Mouse (Mus musculus): ENCODE measurements around the gene Nutf2. TPM values are rescaled to one million over a fixed set of nuclear protein-coding genes. Genes with fewer than 3 reads are reported as not detected.
A peak's percentile ranks its signal among the peaks of the same experiment; 100 is the strongest.
"Not testable (repeated sequence)": the region's sequence is repeated elsewhere in the genome, so short reads cannot be mapped to it uniquely, and the experiment has no call there.

The Nutf2 gene
- polyA plus RNA-seq, 1 experiment from 2014 or later, result 223 TPM

DNA sequence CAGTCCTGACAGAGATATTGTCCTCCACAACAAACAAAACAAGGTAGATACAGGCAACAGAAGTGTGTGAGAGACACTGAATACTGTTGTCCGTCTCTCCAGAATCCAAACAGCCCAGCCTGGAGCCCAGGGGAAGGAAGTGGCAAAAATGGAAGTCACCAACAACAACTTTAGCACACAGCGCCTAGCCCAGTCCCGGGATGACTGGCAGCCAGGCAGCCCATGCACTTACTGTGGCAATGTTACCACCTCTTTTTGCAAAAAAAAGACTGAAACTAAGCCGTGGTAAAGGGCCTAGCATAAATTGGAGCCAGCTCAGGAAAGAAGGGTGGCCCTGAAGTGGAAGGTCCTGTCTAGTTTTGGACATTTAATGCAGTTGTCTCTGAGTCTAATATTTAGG, 34.0 kb upstream of the Nutf2 start:
- H3K4me2 ChIP-seq (ENCODE audit: low read depth, low read length), result peak overlapping the region; percentile 80
- ATAC-seq (ENCODE audit: low read depth) (no peak), DNase-seq (ENCODE audit: low spot score) (no peak)
- H3K36me3 ChIP-seq (ENCODE audit: control insufficient read depth, insufficient read depth, low read length), result peaks cover 36% of the 10 kb centered on the region
- H3K9me3 ChIP-seq (ENCODE audit: control insufficient read depth, low read length), result no peaks in the 10 kb centered on the region
- H3K9ac ChIP-seq (ENCODE audit: low read depth, low read length), result peak overlapping the region; percentile 85
- H3K4me3 ChIP-seq (ENCODE audit: low read depth, low read length), result peak overlapping the region; percentile 83
- no peaks in the 10 kb centered on the region for H3K27me3 ChIP-seq (replicated peaks; ENCODE audit: control insufficient read depth, insufficient read depth, low read length)
- H3K27ac ChIP-seq (replicated peaks; ENCODE audit: low read depth, low read length), result peak overlapping the region; percentile 35; the same call in 1 of the 2 replicates
- H3K4me1 ChIP-seq (ENCODE audit: control insufficient read depth, insufficient read depth, low read length), result peaks cover 10% of the 10 kb centered on the region; the same call in 1 of the 2 replicates
- WGBS, result 10% methylated on average over 4 of the region's 4 CpGs

DNA sequence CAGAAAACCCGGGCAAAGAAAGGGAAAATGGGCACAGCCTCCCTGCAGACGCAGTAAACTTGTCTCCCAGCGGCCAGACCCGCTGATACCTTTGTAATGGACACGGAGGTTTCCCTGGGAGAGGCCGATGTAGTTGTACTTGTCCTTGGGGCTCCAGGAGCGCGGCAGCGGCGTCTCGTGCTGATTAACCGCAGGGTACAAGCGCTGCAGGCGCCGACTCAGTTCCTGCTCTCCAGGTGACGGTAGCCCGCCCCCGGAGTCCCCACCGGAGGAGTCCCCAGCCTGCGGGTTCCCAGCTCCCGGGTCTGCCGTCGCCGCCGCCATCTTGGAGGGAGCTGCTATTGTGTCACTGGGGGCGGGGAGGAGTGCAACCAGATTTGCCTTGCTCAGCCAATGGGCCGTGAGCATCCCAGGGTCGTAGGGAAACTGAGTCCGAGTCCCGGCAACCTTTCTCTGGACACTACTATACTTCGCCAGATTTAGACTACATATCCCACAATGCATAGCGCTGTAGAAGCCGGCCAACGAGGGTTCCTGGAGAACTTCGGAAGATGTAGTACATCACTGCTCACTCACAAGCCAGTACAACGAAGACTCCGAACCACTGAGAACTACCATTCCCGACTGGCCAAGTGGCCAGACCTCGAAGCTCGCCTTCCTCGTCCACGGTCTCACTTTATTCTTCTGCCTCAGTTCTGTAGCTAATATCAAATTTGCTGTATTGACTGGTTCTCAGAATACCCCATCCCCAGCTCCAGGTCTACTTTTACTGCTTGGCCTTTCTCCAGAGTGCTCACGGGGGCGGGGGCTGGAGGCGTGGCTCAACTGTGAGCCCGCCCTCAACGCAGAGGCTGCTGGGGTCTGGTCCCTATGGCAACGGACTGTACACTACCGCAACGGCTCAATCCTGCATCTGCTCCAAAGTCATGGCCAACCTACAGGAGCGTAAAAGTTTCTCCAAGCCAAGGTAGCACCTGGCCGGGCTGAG, 33.2 kb upstream of the Nutf2 start, which contains the start of the genes Ranbp10 and Tsnaxip1:
Ranbp10 (minus strand) TSS at position 490 of the 988 bp plus-strand sequence.
Tsnaxip1 (plus strand) TSS at position 871 of the 988 bp plus-strand sequence.
- Histone ChIP-seq H3K9ac (ENCODE audit: low read depth, low read length) (peak within 1 kb of the TSS; percentile 85), H3K27me3 (replicated peaks; ENCODE audit: control insufficient read depth, insufficient read depth, low read length) (no peaks in the 10 kb centered on the region), H3K4me2 (ENCODE audit: low read depth, low read length) (peak within 1 kb of the TSS; percentile 80), H3K36me3 (ENCODE audit: control insufficient read depth, insufficient read depth, low read length) (peaks cover 28% of the 10 kb centered on the region), H3K9me3 (ENCODE audit: control insufficient read depth, low read length) (no peaks in the 10 kb centered on the region), H3K4me1 (ENCODE audit: control insufficient read depth, insufficient read depth, low read length) (peaks cover 10% of the 10 kb centered on the region; the same call in 1 of the 2 replicates), H3K27ac (replicated peaks; ENCODE audit: low read depth, low read length) (peak within 1 kb of the TSS; percentile 65), H3K4me3 (ENCODE audit: low read depth, low read length) (peak within 1 kb of the TSS; percentile 83)
- peak; percentile 100 for DNase-seq (ENCODE audit: low spot score)
- WGBS, result under 1% methylated on average over 39 of the region's 52 CpGs
- ATAC-seq (ENCODE audit: low read depth), result peak; percentile 99

DNA sequence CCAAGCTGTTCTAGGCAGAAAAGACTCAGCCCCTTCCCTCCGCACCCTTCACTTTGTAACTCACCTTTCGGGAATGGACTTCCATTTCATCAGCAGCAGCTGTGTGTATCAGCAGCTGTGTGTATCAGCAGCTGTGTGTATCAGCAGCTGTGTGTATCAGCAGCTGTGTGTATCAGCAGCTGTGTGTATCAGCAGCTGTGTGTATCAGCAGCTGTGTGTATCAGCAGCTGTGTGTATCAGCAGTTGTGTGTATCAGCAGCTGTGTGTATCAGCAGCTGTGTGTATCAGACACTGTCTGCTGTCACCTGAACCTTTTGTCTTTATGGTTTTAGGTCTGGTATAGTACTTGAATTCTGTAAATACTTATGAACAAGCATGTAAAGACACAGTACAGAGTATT, 26.6 kb upstream of the Nutf2 start:
- not testable (repeated sequence) for H3K27ac ChIP-seq (replicated peaks; ENCODE audit: low read depth, low read length); DNase-seq (ENCODE audit: low spot score); ATAC-seq (ENCODE audit: low read depth); H3K4me1 ChIP-seq (ENCODE audit: control insufficient read depth, insufficient read depth, low read length); H3K27me3 ChIP-seq (replicated peaks; ENCODE audit: control insufficient read depth, insufficient read depth, low read length); H3K9ac ChIP-seq (ENCODE audit: low read depth, low read length); H3K4me3 ChIP-seq (ENCODE audit: low read depth, low read length); H3K4me2 ChIP-seq (ENCODE audit: low read depth, low read length); H3K36me3 ChIP-seq (ENCODE audit: control insufficient read depth, insufficient read depth, low read length); H3K9me3 ChIP-seq (ENCODE audit: control insufficient read depth, low read length)
- 80% methylated on average over 2 of the region's 2 CpGs for WGBS

DNA sequence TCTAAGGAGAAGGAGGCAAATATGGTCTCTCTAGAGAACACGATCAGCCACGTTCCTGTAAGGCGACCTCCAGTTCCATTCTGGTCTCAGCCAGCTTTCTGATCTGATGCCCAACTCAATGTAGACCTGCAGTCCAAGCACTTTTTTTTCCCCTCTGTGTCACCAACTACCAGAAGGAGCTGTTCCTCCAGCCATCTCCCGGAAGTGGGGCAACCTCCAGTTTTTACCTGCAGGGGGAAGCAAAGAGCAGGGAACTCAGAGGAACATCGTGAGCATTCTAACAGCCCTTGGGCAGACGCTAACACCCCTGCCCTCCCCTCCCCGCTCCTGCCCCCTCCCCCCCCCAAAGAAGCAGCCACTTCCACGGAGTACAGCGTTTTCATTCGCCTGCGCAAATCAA, 25.1 kb upstream of the Nutf2 start:
- Histone ChIP-seq H3K4me1 (ENCODE audit: control insufficient read depth, insufficient read depth, low read length) (no peaks in the 10 kb centered on the region), H3K27ac (replicated peaks; ENCODE audit: low read depth, low read length) (no peak overlapping the region), H3K4me3 (ENCODE audit: low read depth, low read length) (no peak overlapping the region), H3K9me3 (ENCODE audit: control insufficient read depth, low read length) (no peaks in the 10 kb centered on the region), H3K36me3 (ENCODE audit: control insufficient read depth, insufficient read depth, low read length) (no peaks in the 10 kb centered on the region), H3K27me3 (replicated peaks; ENCODE audit: control insufficient read depth, insufficient read depth, low read length) (no peaks in the 10 kb centered on the region), H3K9ac (ENCODE audit: low read depth, low read length) (no peak overlapping the region), H3K4me2 (ENCODE audit: low read depth, low read length) (no peak overlapping the region)
- 24% methylated on average over 11 of the region's 11 CpGs for whole genome bisulfite sequencing
- ATAC-seq (ENCODE audit: low read depth) (no peak), DNase-seq (ENCODE audit: low spot score) (no peak)

GRCm38 (mm10) chr8:105836991-105837390, 23.4 kb upstream of the Nutf2 start:
- Histone ChIP-seq H3K9me3 (ENCODE audit: control insufficient read depth, low read length) (no peaks in the 10 kb centered on the region), H3K4me3 (ENCODE audit: low read depth, low read length) (no peak overlapping the region), H3K4me1 (ENCODE audit: control insufficient read depth, insufficient read depth, low read length) (no peaks in the 10 kb centered on the region), H3K27me3 (replicated peaks; ENCODE audit: control insufficient read depth, insufficient read depth, low read length) (no peaks in the 10 kb centered on the region), H3K9ac (ENCODE audit: low read depth, low read length) (no peak overlapping the region), H3K27ac (replicated peaks; ENCODE audit: low read depth, low read length) (no peak overlapping the region), H3K4me2 (ENCODE audit: low read depth, low read length) (no peak overlapping the region), H3K36me3 (ENCODE audit: control insufficient read depth, insufficient read depth, low read length) (0 out of 2 replicates have a peak, but pooled peaks cover 6% of the 10 kb centered on the region)
- ATAC-seq (ENCODE audit: low read depth) (no peak), DNase-seq (ENCODE audit: low spot score) (no peak)
- WGBS, result 86% methylated on average over 6 of the region's 6 CpGs

DNA sequence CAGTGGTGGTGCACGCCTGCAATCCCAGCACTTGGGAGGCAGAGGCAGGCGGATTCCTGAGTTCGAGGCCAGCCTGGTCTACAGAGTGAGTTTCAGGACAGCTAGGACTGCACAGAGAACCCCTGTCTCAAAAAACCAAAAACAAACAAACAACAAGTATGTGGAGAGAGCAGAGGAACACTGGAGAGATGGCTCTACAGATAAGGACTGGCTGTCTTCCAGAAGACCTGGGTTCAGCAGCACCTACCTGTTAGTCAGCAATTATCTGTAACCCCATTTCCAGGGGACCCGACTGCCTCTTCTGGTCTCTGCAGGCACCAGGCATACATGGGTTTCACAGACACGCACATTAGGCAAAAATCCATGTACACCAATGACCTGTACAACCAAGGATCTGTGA, 21.2 kb upstream of the Nutf2 start:
- ATAC-seq (ENCODE audit: low read depth) (no peak), DNase-seq (ENCODE audit: low spot score) (no peak)
- Histone ChIP-seq H3K27ac (replicated peaks; ENCODE audit: low read depth, low read length) (no peak overlapping the region), H3K4me2 (ENCODE audit: low read depth, low read length) (no peak overlapping the region), H3K36me3 (ENCODE audit: control insufficient read depth, insufficient read depth, low read length) (peaks cover 14% of the 10 kb centered on the region), H3K4me3 (ENCODE audit: low read depth, low read length) (no peak overlapping the region), H3K9me3 (ENCODE audit: control insufficient read depth, low read length) (no peaks in the 10 kb centered on the region), H3K9ac (ENCODE audit: low read depth, low read length) (no peak overlapping the region), H3K4me1 (ENCODE audit: control insufficient read depth, insufficient read depth, low read length) (no peaks in the 10 kb centered on the region), H3K27me3 (replicated peaks; ENCODE audit: control insufficient read depth, insufficient read depth, low read length) (no peaks in the 10 kb centered on the region)
- WGBS, result 91% methylated on average over 5 of the region's 5 CpGs

GRCm38 (mm10) chr8:105846678-105847077, 13.7 kb upstream of the Nutf2 start:
- 90% methylated on average over 10 of the region's 11 CpGs for WGBS
- H3K4me3 ChIP-seq (ENCODE audit: low read depth, low read length), result no peak overlapping the region
- H3K36me3 ChIP-seq (ENCODE audit: control insufficient read depth, insufficient read depth, low read length), result peaks cover 66% of the 10 kb centered on the region
- no peaks in the 10 kb centered on the region for H3K27me3 ChIP-seq (replicated peaks; ENCODE audit: control insufficient read depth, insufficient read depth, low read length)
- no peaks in the 10 kb centered on the region for H3K9me3 ChIP-seq (ENCODE audit: control insufficient read depth, low read length)
- no peak overlapping the region for H3K27ac ChIP-seq (replicated peaks; ENCODE audit: low read depth, low read length)
- no peak overlapping the region for H3K4me2 ChIP-seq (ENCODE audit: low read depth, low read length)
- no peak overlapping the region for H3K9ac ChIP-seq (ENCODE audit: low read depth, low read length)
- no peak for ATAC-seq (ENCODE audit: low read depth)
- DNase-seq (ENCODE audit: low spot score), result no peak
- peaks cover 7% of the 10 kb centered on the region; the same call in 1 of the 2 replicates for H3K4me1 ChIP-seq (ENCODE audit: control insufficient read depth, insufficient read depth, low read length)

GRCm38 (mm10) chr8:105850014-105850413, 10.4 kb upstream of the Nutf2 start:
- H3K9ac ChIP-seq (ENCODE audit: low read depth, low read length), result no peak overlapping the region
- H3K9me3 ChIP-seq (ENCODE audit: control insufficient read depth, low read length), result no peaks in the 10 kb centered on the region
- H3K27me3 ChIP-seq (replicated peaks; ENCODE audit: control insufficient read depth, insufficient read depth, low read length), result no peaks in the 10 kb centered on the region
- WGBS, result 83% methylated on average over 4 of the region's 4 CpGs
- no peak overlapping the region for H3K27ac ChIP-seq (replicated peaks; ENCODE audit: low read depth, low read length)
- peaks cover 7% of the 10 kb centered on the region; the same call in 1 of the 2 replicates for H3K4me1 ChIP-seq (ENCODE audit: control insufficient read depth, insufficient read depth, low read length)
- peaks cover 47% of the 10 kb centered on the region for H3K36me3 ChIP-seq (ENCODE audit: control insufficient read depth, insufficient read depth, low read length)
- ATAC-seq (ENCODE audit: low read depth) (no peak), DNase-seq (ENCODE audit: low spot score) (no peak)
- H3K4me3 ChIP-seq (ENCODE audit: low read depth, low read length), result no peak overlapping the region
- H3K4me2 ChIP-seq (ENCODE audit: low read depth, low read length), result peak overlapping the region; percentile 46; the same call in 1 of the 2 replicates

Measured in embryonic facial prominence, embryonic 14.5 days (tissue).